Mouse (Mus musculus) lung, embryonic 16.5 days (tissue): ENCODE results near the gene Etv2. TPM values are rescaled to one million over a fixed set of nuclear protein-coding genes. Genes with fewer than 3 reads are reported as not detected.

ENCODE experiments used
- ATAC-seq: fragments of 200-750 bp; cut with Nextera tagmentation; 2 replicates; pipeline ENCODE4 v1.8.0; 2017; ENCODE audit warnings: low read depth, mild to moderate bottlenecking, moderate library complexity
- H3K27ac ChIP-seq: fragments of 300-500 bp; sonication (generic); 2 replicates; pipeline ENCODE4 v1.5.1; 2014; ENCODE audit warnings: mild to moderate bottlenecking, control low read depth, low read length
- H3K27me3 ChIP-seq: fragments of 300-500 bp; sonication (generic); 2 replicates; pipeline ENCODE4 v1.6.1; 2014; ENCODE audit warnings: low read depth, low read length, mixed read lengths; ENCODE audit not compliant: control insufficient read depth, insufficient read depth
- H3K36me3 ChIP-seq: fragments of 300-500 bp; sonication (generic); 2 replicates; pipeline ENCODE4 v1.6.1; 2014; ENCODE audit warnings: low read length; ENCODE audit not compliant: control insufficient read depth, insufficient read depth
- H3K4me1 ChIP-seq: fragments of 300-500 bp; sonication (generic); replicated peaks from 2 replicates; pipeline ENCODE4 v1.6.1; 2014; ENCODE audit warnings: low read length, mixed read lengths; ENCODE audit not compliant: control insufficient read depth, insufficient read depth
- H3K4me2 ChIP-seq: fragments of 300-500 bp; sonication (generic); 2 replicates; pipeline ENCODE4 v1.6.1; 2014; ENCODE audit warnings: low read depth, low read length, control low read depth
- H3K4me3 ChIP-seq: fragments of 300-500 bp; sonication (generic); 2 replicates; pipeline ENCODE4 v1.5.1; 2014; ENCODE audit warnings: mild to moderate bottlenecking, low read length, control low read depth
- H3K9ac ChIP-seq: fragments of 300-500 bp; sonication (generic); 2 replicates; pipeline ENCODE4 v1.6.1; 2014; ENCODE audit warnings: low read length, control low read depth
- H3K9me3 ChIP-seq: fragments of 300-500 bp; sonication (generic); 2 replicates; pipeline ENCODE4 v1.6.1; 2016; ENCODE audit warnings: low read length; ENCODE audit not compliant: control insufficient read depth
- WGBS: fragments of 180-500 bp; shearing (Covaris S2); extraction: QIAGEN DNeasy Blood & Tissue Kit; methylation state at CpG from one replicate; pipeline ENCODE4 v1.1.7; 2014; 5-methylcytosine and 5-hydroxymethylcytosine counted together
- microRNA-seq: library from miRNA; unstranded; fragments of <30 nt; microRNA quantifications from one replicate; pipeline ENCODE4, GENCODE M21; 2016
- polyA plus RNA-seq: library from polyadenylated mRNA; unstranded; fragments of >200 nt; fragmentation: Nextera tagmentation; extraction: Ambion mirVana; gene quantifications from 2 replicates; pipeline ENCODE4 v1.2.1, GENCODE M21; 2015

The Etv2 gene
- polyA plus RNA-seq, 1 experiment from 2014 or later = not detected

DNA sequence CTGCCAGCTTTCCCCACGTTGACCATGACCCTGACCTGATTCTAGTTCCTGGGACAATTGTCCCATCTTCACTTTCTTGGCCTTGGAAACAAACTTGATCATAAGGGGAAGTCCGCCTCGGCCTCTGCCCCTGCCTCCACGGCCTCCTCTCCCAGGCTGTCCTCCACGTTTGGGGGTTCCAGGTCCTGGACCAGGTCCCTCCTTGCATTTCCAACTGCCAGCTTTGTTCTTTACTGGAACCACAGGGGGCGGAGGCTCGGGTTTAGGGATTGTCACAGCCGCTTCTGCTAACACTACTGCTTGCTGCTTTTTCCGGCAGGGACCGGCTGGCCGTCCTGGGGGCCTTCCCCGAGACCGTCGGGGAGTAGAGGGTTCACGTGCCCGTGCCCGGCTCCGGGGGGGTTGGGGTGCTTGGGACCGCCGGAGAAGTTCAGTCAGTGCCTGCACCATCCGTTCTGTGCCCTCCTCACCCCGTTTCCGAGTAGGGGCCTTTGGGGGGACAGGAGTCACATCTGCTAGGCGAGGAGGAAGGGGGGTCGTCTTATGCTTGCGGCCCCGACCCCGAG lies 49.1 kb downstream of the Etv2 start:
- no peak for ATAC-seq
- H3K4me2 ChIP-seq = no peak overlapping the region; the same call in 1 of the 2 replicates
- H3K9ac ChIP-seq = peak overlapping the region; percentile 99; the same call in 1 of the 2 replicates
- no peak overlapping the region for H3K4me3 ChIP-seq
- no peaks in the 10 kb centered on the region for H3K9me3 ChIP-seq
- no peak overlapping the region for H3K27ac ChIP-seq
- WGBS = 88% methylated on average over 28 of the region's 28 CpGs
- no peaks in the 10 kb centered on the region for H3K27me3 ChIP-seq
- peaks cover 16% of the 10 kb centered on the region for H3K4me1 ChIP-seq
- H3K36me3 ChIP-seq = peaks cover 36% of the 10 kb centered on the region

DNA sequence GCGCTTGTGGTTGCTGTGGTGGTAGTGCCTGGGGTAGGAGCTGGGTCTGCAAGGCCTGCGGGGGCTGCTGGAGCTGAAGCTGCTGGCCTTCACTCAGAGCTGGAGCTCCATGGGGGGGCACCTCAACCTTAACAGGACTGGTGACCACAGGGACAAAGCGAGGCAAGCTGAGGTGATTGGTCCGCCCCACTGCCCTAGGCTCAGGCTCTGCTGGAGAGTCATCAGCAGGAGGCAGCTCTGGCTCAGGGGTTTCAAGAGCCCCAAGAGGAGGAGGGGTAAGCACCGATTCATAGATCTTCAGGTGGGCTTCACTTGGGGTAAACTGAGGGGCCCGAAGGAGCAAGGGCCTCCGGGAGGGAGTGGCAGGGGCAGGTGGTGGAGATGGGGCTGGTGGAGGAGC lies 50.5 kb downstream of the Etv2 start:
- no peak for ATAC-seq
- peaks cover 47% of the 10 kb centered on the region for H3K36me3 ChIP-seq
- no peak overlapping the region for H3K9ac ChIP-seq
- H3K27ac ChIP-seq = no peak overlapping the region
- WGBS = 96% methylated on average over 7 of the region's 7 CpGs
- peaks cover 15% of the 10 kb centered on the region for H3K4me1 ChIP-seq
- no peak overlapping the region for H3K4me3 ChIP-seq
- no peaks in the 10 kb centered on the region for H3K27me3 ChIP-seq
- no peak overlapping the region for H3K4me2 ChIP-seq
- no peaks in the 10 kb centered on the region for H3K9me3 ChIP-seq

DNA sequence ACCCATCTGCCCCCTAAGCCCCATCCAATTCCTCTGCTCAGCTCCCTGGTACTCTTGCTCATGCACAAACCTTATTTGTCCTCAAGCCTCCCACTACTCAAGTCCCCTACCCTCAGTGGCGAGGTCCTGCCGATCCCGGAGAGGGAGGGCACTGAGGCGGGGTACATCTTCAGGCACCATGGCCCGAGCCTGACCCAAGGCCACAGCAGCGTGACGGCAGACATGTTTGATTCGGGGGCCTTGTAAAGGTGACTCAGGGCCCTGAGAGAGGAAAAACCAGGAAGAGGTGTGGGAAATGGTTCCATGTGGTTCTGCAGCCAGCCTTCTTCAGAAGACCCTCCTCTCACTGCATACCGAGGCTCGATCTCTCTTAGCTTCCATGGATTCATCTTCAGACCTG lies 51.3 kb downstream of the Etv2 start:
- Histone ChIP-seq H3K4me2 (no peak overlapping the region), H3K4me1 (peaks cover 8% of the 10 kb centered on the region), H3K4me3 (no peak overlapping the region), H3K36me3 (peaks cover 55% of the 10 kb centered on the region), H3K27ac (no peak overlapping the region), H3K27me3 (no peaks in the 10 kb centered on the region), H3K9me3 (no peaks in the 10 kb centered on the region), H3K9ac (no peak overlapping the region)
- no peak for ATAC-seq
- WGBS = 88% methylated on average over 10 of the region's 10 CpGs

Small RNAs within 50 kb of the gene (microRNA-seq; reads per million reads assigned to microRNA genes)
- gene Mir3569 = not detected

Other genes starting within 250 kb of the Etv2 start
- gene Tyrobp, start 222.1 kb downstream of the Etv2 start, polyA plus RNA-seq = 53.5 and 63.9 TPM in 2 replicates
- gene Hcst, start 216.0 kb downstream of the Etv2 start, polyA plus RNA-seq = 2.0 and 2.6 TPM in 2 replicates
- gene Nfkbid, start 214.1 kb downstream of the Etv2 start, polyA plus RNA-seq = 1.9 and 2.0 TPM in 2 replicates
- 20.4 and 22.3 TPM in 2 replicates for gene Aplp1, start 190.3 kb downstream of the Etv2 start, polyA plus RNA-seq
- not detected in 2 replicates for gene Kirrel2, start 178.2 kb downstream of the Etv2 start, polyA plus RNA-seq
- not detected in 2 replicates for gene Nphs1, start 177.5 kb downstream of the Etv2 start, polyA plus RNA-seq
- 0.41 and 2.4 TPM in 2 replicates for gene Prodh2, start 142.2 kb downstream of the Etv2 start, polyA plus RNA-seq
- gene Arhgap33, start 100.8 kb downstream of the Etv2 start, polyA plus RNA-seq = 7.6 and 7.8 TPM in 2 replicates
- 32.0 and 34.0 TPM in 2 replicates for gene Hspb6, start 83.7 kb downstream of the Etv2 start, polyA plus RNA-seq
- 12.9 and 14.9 TPM in 2 replicates for gene Proser3, start 83.6 kb downstream of the Etv2 start, polyA plus RNA-seq
- gene Lin37, start 76.0 kb downstream of the Etv2 start, polyA plus RNA-seq = 38.1 and 46.1 TPM in 2 replicates
- gene U2af1l4, start 72.6 kb downstream of the Etv2 start, polyA plus RNA-seq = 95.5 and 96.3 TPM in 2 replicates
- gene Gm49396, start 72.5 kb downstream of the Etv2 start, polyA plus RNA-seq = 14.3 and 18.2 TPM in 2 replicates
- gene Psenen, start 72.2 kb downstream of the Etv2 start, polyA plus RNA-seq = 144 and 146 TPM in 2 replicates
- gene Igflr1, start 70.4 kb downstream of the Etv2 start, polyA plus RNA-seq = 4.2 and 6.4 TPM in 2 replicates
- gene Kmt2b, start 47.1 kb downstream of the Etv2 start, polyA plus RNA-seq = 8.7 and 10.0 TPM in 2 replicates
- 4.5 and 4.6 TPM in 2 replicates for gene Zbtb32, start 36.9 kb downstream of the Etv2 start, polyA plus RNA-seq
- 1.8 and 1.9 TPM in 2 replicates for gene Upk1a, start 23.0 kb downstream of the Etv2 start, polyA plus RNA-seq
- 902 and 945 TPM in 2 replicates for gene Cox6b1, start 9.7 kb downstream of the Etv2 start, polyA plus RNA-seq
- gene Rbm42, start 14.5 kb upstream of the Etv2 start, polyA plus RNA-seq = 106 and 110 TPM in 2 replicates
- gene Haus5, start 29.1 kb upstream of the Etv2 start, polyA plus RNA-seq = 49.6 and 58.2 TPM in 2 replicates
- not detected in 2 replicates for gene Pmis2, start 35.8 kb upstream of the Etv2 start, polyA plus RNA-seq
- gene 2200002J24Rik, start 63.1 kb upstream of the Etv2 start, polyA plus RNA-seq = 0.75 and 1.4 TPM in 2 replicates
- gene Atp4a, start 76.4 kb upstream of the Etv2 start, polyA plus RNA-seq = 0.10 and 0.26 TPM in 2 replicates
- 148 and 160 TPM in 2 replicates for gene Tmem147, start 93.7 kb upstream of the Etv2 start, polyA plus RNA-seq
- gene Gapdhs, start 107.8 kb upstream of the Etv2 start, polyA plus RNA-seq = 0.45 and 0.58 TPM in 2 replicates
- gene Sbsn, start 115.6 kb upstream of the Etv2 start, polyA plus RNA-seq = 1.5 and 2.6 TPM in 2 replicates
- 12.6 and 21.0 TPM in 2 replicates for gene Dmkn, start 127.9 kb upstream of the Etv2 start, polyA plus RNA-seq
- gene Krtdap, start 152.0 kb upstream of the Etv2 start, polyA plus RNA-seq = 3.7 and 18.1 TPM in 2 replicates
- 0.35 and 0.67 TPM in 2 replicates for gene Ffar2, start 187.9 kb upstream of the Etv2 start, polyA plus RNA-seq
- not detected in 2 replicates for gene Ffar3, start 220.3 kb upstream of the Etv2 start, polyA plus RNA-seq
- gene Ffar1, start 225.7 kb upstream of the Etv2 start, polyA plus RNA-seq = not detected in 2 replicates
- gene Cd22, start 244.5 kb upstream of the Etv2 start, polyA plus RNA-seq = 0.15 and 0.16 TPM in 2 replicates